Mouse (Mus musculus) small intestine, adult 2 months (tissue): ENCODE measurements around the gene Efhc1. TPM values are rescaled to one million over a fixed set of nuclear protein-coding genes. Genes with fewer than 3 reads are reported as not detected.

Experiments
- H3K27ac ChIP-seq: fragments of 200-500 bp; 2 replicates; pipeline ENCODE4 v1.5.1; 2012; ENCODE audit warnings: low read depth, low read length, control low read depth, inconsistent platforms; ENCODE audit not compliant: insufficient read depth
- H3K27me3 ChIP-seq: fragments of 200-500 bp; 2 replicates; pipeline ENCODE4 v1.6.1; 2012; ENCODE audit warnings: mild to moderate bottlenecking, moderate library complexity, low read length, inconsistent platforms; ENCODE audit not compliant: control insufficient read depth, insufficient read depth
- H3K36me3 ChIP-seq: fragments of 200-500 bp; 2 replicates; pipeline ENCODE4 v1.6.1; 2012; ENCODE audit warnings: mild to moderate bottlenecking, low read length, control low read depth, inconsistent platforms; ENCODE audit not compliant: control insufficient read depth, insufficient read depth
- H3K4me1 ChIP-seq: fragments of 200-500 bp; 2 replicates; pipeline ENCODE4 v1.6.1; 2012; ENCODE audit warnings: low read length, inconsistent platforms, mixed read lengths; ENCODE audit not compliant: control insufficient read depth, insufficient read depth, insufficient read length
- H3K4me3 ChIP-seq: fragments of 200-500 bp; 2 replicates; pipeline ENCODE4 v1.5.1; 2012; ENCODE audit warnings: low read depth, mild to moderate bottlenecking, control low read depth, inconsistent platforms, low read length, moderate library complexity
- CTCF ChIP-seq: fragments of 200-500 bp; IDR thresholded peaks from 2 replicates; pipeline ENCODE4 v1.5.1; 2012; ENCODE audit warnings: low read depth, mild to moderate bottlenecking, control low read depth, inconsistent platforms, low read length, moderate library complexity, mixed read lengths; ENCODE audit not compliant: insufficient replicate concordance, insufficient read length; ENCODE audit errors: extremely low read depth
- POLR2A ChIP-seq: fragments of 200-500 bp; IDR thresholded peaks from 2 replicates; pipeline ENCODE4 v1.6.1; 2012; ENCODE audit warnings: low read depth, mild to moderate bottlenecking, control low read depth, inconsistent platforms, low read length, moderate library complexity
- WGBS: fragments of 180-500 bp; shearing (Covaris S2); methylation state at CpG from one replicate; pipeline ENCODE4 v1.1.7; 2018; 5-methylcytosine and 5-hydroxymethylcytosine counted together
- polyA plus RNA-seq: library from polyadenylated mRNA; depleted of rRNA; stranded (reverse); fragments of >200 nt; gene quantifications from 2 replicates; pipeline ENCODE4 v1.2.3, GENCODE M21; 2012

Gene Efhc1
- polyA plus RNA-seq, 1 experiment = 0.32 TPM

GRCm38 (mm10) chr1:20943016-20943415 is 8.4 kb upstream of the Efhc1 start:
- Histone ChIP-seq H3K36me3 (no peaks in the 10 kb centered on the region), H3K27me3 (no peaks in the 10 kb centered on the region), H3K4me3 (no peak overlapping the region), H3K27ac (no peak overlapping the region), H3K4me1 (no peaks in the 10 kb centered on the region)
- 99% methylated on average over 2 of the region's 2 CpGs for WGBS
- TF ChIP-seq POLR2A (no peak), CTCF (no peak)

DNA sequence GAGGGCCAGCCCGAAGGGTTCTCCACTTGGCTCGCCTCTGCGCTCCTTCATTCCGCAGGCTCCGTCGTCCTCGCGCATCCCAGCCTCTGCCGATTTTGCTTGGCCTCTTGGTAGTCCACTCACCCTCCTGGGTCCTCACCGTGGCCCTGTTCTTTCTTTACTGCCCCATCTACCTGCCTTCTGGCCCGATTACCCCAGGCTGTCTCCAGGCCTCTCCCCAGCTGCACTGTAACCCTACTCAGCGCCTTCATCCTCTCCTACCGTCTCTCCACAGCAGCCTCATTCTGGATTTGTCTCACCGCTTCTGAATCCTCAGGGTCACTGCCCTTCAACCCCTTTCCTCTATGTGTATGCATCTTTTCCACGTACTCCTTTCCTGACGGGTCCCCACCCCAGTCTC is 373 bp downstream of the Efhc1 start:
- no peaks in the 10 kb centered on the region for H3K27me3 ChIP-seq
- TF ChIP-seq CTCF (no peak), POLR2A (no peak)
- 13% methylated on average over 16 of the region's 16 CpGs for WGBS
- peak overlapping the region; percentile 63 for H3K4me3 ChIP-seq
- H3K4me1 ChIP-seq = peaks cover 8% of the 10 kb centered on the region
- no peak overlapping the region; the same call in 1 of the 2 replicates for H3K27ac ChIP-seq
- H3K36me3 ChIP-seq = no peaks in the 10 kb centered on the region

DNA sequence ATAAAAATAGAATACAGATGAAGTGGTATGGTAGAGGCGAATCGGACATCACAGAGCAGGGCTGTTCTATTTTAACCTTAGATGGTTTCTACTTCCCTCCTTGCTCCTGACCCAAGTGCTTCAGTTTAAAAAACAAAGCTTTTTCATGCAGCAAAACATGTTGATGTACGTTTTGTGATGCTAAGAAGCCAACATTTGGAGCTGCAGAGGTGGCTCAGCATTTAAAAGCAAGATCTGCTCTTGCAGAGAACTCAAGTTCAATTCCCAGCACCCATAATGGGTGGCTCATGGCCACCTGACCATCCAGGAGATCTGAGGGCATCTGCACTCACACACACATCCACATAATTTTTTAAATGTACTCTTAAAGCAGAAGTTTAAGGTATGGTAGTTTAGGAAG is 3.5 kb downstream of the Efhc1 start:
- Histone ChIP-seq H3K4me1 (peaks cover 8% of the 10 kb centered on the region), H3K36me3 (no peaks in the 10 kb centered on the region), H3K27ac (no peak overlapping the region), H3K27me3 (no peaks in the 10 kb centered on the region), H3K4me3 (no peak overlapping the region)
- TF ChIP-seq POLR2A = no peak
- no peak for TF ChIP-seq CTCF
- 68% methylated on average over 3 of the region's 3 CpGs for WGBS

GRCm38 (mm10) chr1:20969642-20970041 is 18.2 kb downstream of the Efhc1 start:
- no peak overlapping the region for H3K4me3 ChIP-seq
- WGBS = 70% methylated on average over 2 of the region's 2 CpGs
- no peaks in the 10 kb centered on the region for H3K27me3 ChIP-seq
- no peak overlapping the region for H3K27ac ChIP-seq
- TF ChIP-seq CTCF (no peak), POLR2A (no peak)
- no peaks in the 10 kb centered on the region for H3K36me3 ChIP-seq
- no peaks in the 10 kb centered on the region for H3K4me1 ChIP-seq

DNA sequence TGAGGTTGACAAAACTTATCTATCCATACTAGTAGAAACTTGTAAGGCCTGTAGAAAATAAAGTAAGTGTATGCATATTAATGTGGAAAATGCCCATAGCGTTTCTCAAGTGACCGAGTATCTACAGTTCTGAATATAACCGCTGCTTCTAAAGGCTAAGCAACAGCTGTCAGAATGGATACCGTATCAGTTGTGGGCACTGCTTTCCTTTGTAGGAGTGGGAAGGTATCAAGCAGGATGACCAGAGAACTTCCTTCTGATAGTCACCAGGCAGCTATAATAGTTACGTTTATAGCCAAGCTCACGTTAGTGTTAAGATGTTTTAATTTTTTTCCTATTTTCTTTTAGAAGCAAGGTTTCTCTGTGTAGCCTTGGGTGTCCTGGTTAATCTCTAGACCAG is 22.0 kb downstream of the Efhc1 start:
- WGBS = 93% methylated on average over 6 of the region's 6 CpGs
- no peak overlapping the region for H3K4me3 ChIP-seq
- no peak overlapping the region for H3K27ac ChIP-seq
- no peak for TF ChIP-seq CTCF
- TF ChIP-seq POLR2A = no peak
- no peaks in the 10 kb centered on the region for H3K4me1 ChIP-seq
- no peaks in the 10 kb centered on the region for H3K27me3 ChIP-seq
- no peaks in the 10 kb centered on the region for H3K36me3 ChIP-seq

DNA sequence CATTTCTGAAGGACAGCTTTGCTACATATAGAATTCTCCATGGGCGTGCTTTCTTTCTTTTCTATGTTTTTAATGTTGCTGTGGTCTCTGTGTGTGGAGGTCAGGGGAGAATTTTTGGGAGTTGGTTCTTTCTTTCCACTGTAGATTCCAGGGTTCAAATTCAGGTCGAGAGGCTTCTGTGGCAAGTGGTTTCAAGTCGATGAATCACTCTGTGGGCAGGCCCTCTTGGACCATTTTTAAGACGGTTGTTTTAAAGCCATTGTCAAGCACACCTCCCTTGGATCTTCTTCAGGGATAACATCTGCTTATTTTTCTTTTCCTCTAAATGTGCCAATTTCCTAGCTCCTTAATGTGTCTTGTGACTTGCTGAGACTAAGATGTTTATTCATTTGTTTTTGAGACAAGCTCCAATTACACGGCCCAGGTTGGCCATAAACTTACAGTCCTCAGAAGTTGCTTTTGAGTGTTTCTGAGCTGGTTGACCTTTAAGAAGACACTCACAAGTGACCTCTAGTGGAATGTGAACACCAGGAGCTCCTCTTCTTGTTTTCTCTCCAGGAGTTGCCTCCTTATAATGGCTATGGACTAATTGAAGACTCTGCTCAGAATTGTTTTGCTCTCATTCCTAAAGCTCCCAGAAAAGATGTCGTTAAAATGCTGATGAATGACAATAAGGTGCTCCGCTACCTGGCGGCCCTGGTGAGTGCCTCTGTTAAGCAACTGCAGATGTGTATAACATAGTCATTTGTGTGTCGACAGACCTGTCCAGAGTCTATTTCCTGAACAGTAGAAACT is 23.1 kb downstream of the Efhc1 start:
- no peak overlapping the region for H3K27ac ChIP-seq
- no peak for TF ChIP-seq POLR2A
- TF ChIP-seq CTCF = no peak
- 68% methylated on average over 9 of the region's 9 CpGs for WGBS
- no peaks in the 10 kb centered on the region; the same call in 1 of the 2 replicates for H3K27me3 ChIP-seq
- H3K4me1 ChIP-seq = no peaks in the 10 kb centered on the region
- H3K4me3 ChIP-seq = no peak overlapping the region
- no peaks in the 10 kb centered on the region for H3K36me3 ChIP-seq

DNA sequence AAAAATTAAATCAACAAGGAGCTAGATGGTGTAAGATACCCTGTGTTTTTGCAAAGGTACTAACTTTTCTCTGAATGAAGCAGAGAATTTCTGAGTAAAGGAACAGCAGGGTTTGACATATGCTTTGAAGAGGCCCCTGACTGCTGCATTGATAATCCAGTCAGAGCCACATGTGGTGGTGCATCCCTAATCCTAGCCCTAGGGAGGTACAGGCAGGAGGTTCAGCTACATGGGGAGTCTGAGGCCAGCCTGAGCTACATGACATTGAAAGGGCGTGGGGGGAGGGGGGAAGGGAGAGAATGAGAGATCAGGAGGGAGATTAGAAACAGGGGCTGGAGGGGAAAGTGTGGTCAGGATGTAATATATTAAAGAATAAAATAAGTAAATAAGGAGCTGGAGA is 29.1 kb downstream of the Efhc1 start:
- no peaks in the 10 kb centered on the region for H3K36me3 ChIP-seq
- TF ChIP-seq CTCF (no peak), POLR2A (no peak)
- WGBS = 79% methylated on average over 1 of the region's 1 CpGs

GRCm38 (mm10) chr1:20981764-20982163 is 30.3 kb downstream of the Efhc1 start:
- H3K4me1 ChIP-seq = no peaks in the 10 kb centered on the region
- no peaks in the 10 kb centered on the region; the same call in 1 of the 2 replicates for H3K27me3 ChIP-seq
- no peak overlapping the region for H3K4me3 ChIP-seq
- TF ChIP-seq CTCF = no peak
- TF ChIP-seq POLR2A = no peak
- H3K36me3 ChIP-seq = no peaks in the 10 kb centered on the region
- no peak overlapping the region for H3K27ac ChIP-seq
- 86% methylated on average over 6 of the region's 6 CpGs for WGBS

More for the DNA sequence above, 29.1 kb downstream of the Efhc1 start:
- Histone ChIP-seq H3K4me3 (no peak overlapping the region), H3K27me3 (no peaks in the 10 kb centered on the region; the same call in 1 of the 2 replicates), H3K4me1 (no peaks in the 10 kb centered on the region), H3K27ac (no peak overlapping the region)
